Mouse (Mus musculus) midbrain, embryonic 11.5 days (tissue): ENCODE measurements around the gene Gpsm1. TPM values are rescaled to one million over a fixed set of nuclear protein-coding genes. Genes with fewer than 3 reads are reported as not detected.

Source experiments
- polyA plus RNA-seq: library from polyadenylated mRNA; unstranded; fragments of >200 nt; fragmentation: Nextera tagmentation; extraction: Ambion mirVana; gene quantifications from 2 replicates; pipeline ENCODE4 v1.2.1, GENCODE M21; 2014

Gene Gpsm1
- polyA plus RNA-seq, 1 experiment from 2014 or later: 53.3 TPM

Other genes with a start within 250 kb of the Gpsm1 start
- gene Nacc2, start 192.3 kb upstream of the Gpsm1 start, polyA plus RNA-seq: 4.0 and 4.5 TPM in 2 replicates
- gene Lhx3, start 107.2 kb upstream of the Gpsm1 start, polyA plus RNA-seq: 0.10 and 0.30 TPM in 2 replicates
- gene Qsox2, start 78.0 kb upstream of the Gpsm1 start, polyA plus RNA-seq: 18.2 and 18.4 TPM in 2 replicates
- gene Ccdc187, start 21.0 kb upstream of the Gpsm1 start, polyA plus RNA-seq: 0.05 and 0.10 TPM in 2 replicates
- 29.5 and 35.0 TPM in 2 replicates for gene Dnlz, start 36.6 kb downstream of the Gpsm1 start, polyA plus RNA-seq
- 0.99 and 1.1 TPM in 2 replicates for gene Card9, start 45.4 kb downstream of the Gpsm1 start, polyA plus RNA-seq
- gene Snapc4, start 65.1 kb downstream of the Gpsm1 start, polyA plus RNA-seq: 22.3 and 22.5 TPM in 2 replicates
- 115 and 119 TPM in 2 replicates for gene Entr1, start 73.8 kb downstream of the Gpsm1 start, polyA plus RNA-seq
- 110 and 118 TPM in 2 replicates for gene Pmpca, start 73.8 kb downstream of the Gpsm1 start, polyA plus RNA-seq
- 21.5 and 23.3 TPM in 2 replicates for gene Inpp5e, start 93.7 kb downstream of the Gpsm1 start, polyA plus RNA-seq
- 28.2 and 29.8 TPM in 2 replicates for gene Sec16a, start 129.7 kb downstream of the Gpsm1 start, polyA plus RNA-seq
- gene Notch1, start 201.1 kb downstream of the Gpsm1 start, polyA plus RNA-seq: 40.8 and 47.5 TPM in 2 replicates